Mouse (Mus musculus): Measurements from ENCODE around the gene Tapbp. TPM values are rescaled to one million over a fixed set of nuclear protein-coding genes. Genes with fewer than 3 reads are reported as not detected.
A peak's percentile ranks its signal among the peaks of the same experiment; 100 is the strongest.

The Tapbp gene
- polyA plus RNA-seq, 1 experiment from 2014 or later, result 44.3 TPM

- peaks cover 39% of the 10 kb centered on the region; the same call in 1 of the 2 replicates for H3K36me3 ChIP-seq
- H3K4me3 ChIP-seq, result no peak overlapping the region
- H3K27ac ChIP-seq, result no peak overlapping the region
- H3K9ac ChIP-seq, result no peak overlapping the region
- ATAC-seq (replicated peaks; ENCODE audit: insufficient number of reproducible peaks, insufficient read depth, low FRiP score, low read depth), result no peak
- WGBS, result 81% methylated on average over 15 of the region's 15 CpGs
- H3K4me1 ChIP-seq (replicated peaks), result peaks cover 18% of the 10 kb centered on the region
- H3K27me3 ChIP-seq, result no peaks in the 10 kb centered on the region
- no peak overlapping the region for H3K4me2 ChIP-seq
- no peaks in the 10 kb centered on the region for H3K9me3 ChIP-seq (replicated peaks)
Measured at GRCm38 (mm10) chr17:33936993-33937392, 21.3 kb downstream of the Tapbp start.

- H3K9ac ChIP-seq, result no peak overlapping the region
- H3K36me3 ChIP-seq, result peaks cover 23% of the 10 kb centered on the region; the same call in 1 of the 2 replicates
- H3K27ac ChIP-seq, result no peak overlapping the region
- 75% methylated on average over 11 of the region's 11 CpGs for WGBS
- peak overlapping the region; percentile 91 for H3K4me3 ChIP-seq
- no peaks in the 10 kb centered on the region for H3K9me3 ChIP-seq (replicated peaks)
- peak overlapping the region; percentile 82; the same call in 1 of the 2 replicates for H3K4me2 ChIP-seq
- ATAC-seq (replicated peaks; ENCODE audit: insufficient number of reproducible peaks, insufficient read depth, low FRiP score, low read depth), result no peak
- H3K4me1 ChIP-seq (replicated peaks), result peaks cover 18% of the 10 kb centered on the region
- no peaks in the 10 kb centered on the region for H3K27me3 ChIP-seq
Measured at GRCm38 (mm10) chr17:33938783-33939182, 23.1 kb downstream of the Tapbp start.

- Histone ChIP-seq H3K36me3 (peaks cover 26% of the 10 kb centered on the region; the same call in 1 of the 2 replicates), H3K9me3 (replicated peaks) (no peaks in the 10 kb centered on the region), H3K9ac (peak within 1 kb of the TSS; percentile 80), H3K4me1 (replicated peaks) (peaks cover 18% of the 10 kb centered on the region), H3K4me2 (peak within 1 kb of the TSS; percentile 82), H3K4me3 (peak within 1 kb of the TSS; percentile 91), H3K27me3 (no peaks in the 10 kb centered on the region), H3K27ac (peak within 1 kb of the TSS; percentile 62; the same call in 1 of the 2 replicates)
- peak; percentile 85 for ATAC-seq (replicated peaks; ENCODE audit: insufficient number of reproducible peaks, insufficient read depth, low FRiP score, low read depth)
- WGBS, result under 1% methylated on average over 36 of the region's 36 CpGs
Measured at GRCm38 (mm10) chr17:33940206-33940805, 24.6 kb downstream of the Tapbp start, which contains the start of the genes Pfdn6 and Wdr46. Gene Pfdn6 (minus strand): TSS chr17:33940343. Gene Wdr46 (plus strand): TSS chr17:33940660.

GRCm38 (mm10) chr17:33940981-33941380 is 25.3 kb downstream of the Tapbp start:
- ATAC-seq (replicated peaks; ENCODE audit: insufficient number of reproducible peaks, insufficient read depth, low FRiP score, low read depth), result 0 out of 2 replicates have a peak, but pooled peaks have one; percentile 4
- WGBS, result 2% methylated on average over 26 of the region's 26 CpGs

GRCm38 (mm10) chr17:33941381-33941780 is 25.7 kb downstream of the Tapbp start:
- H3K27ac ChIP-seq, result no peak overlapping the region
- no peaks in the 10 kb centered on the region for H3K9me3 ChIP-seq (replicated peaks)
- ATAC-seq (replicated peaks; ENCODE audit: insufficient number of reproducible peaks, insufficient read depth, low FRiP score, low read depth), result no peak
- H3K4me1 ChIP-seq (replicated peaks), result peaks cover 18% of the 10 kb centered on the region
- peak overlapping the region; percentile 80 for H3K9ac ChIP-seq
- peaks cover 30% of the 10 kb centered on the region; the same call in 1 of the 2 replicates for H3K36me3 ChIP-seq
- no peaks in the 10 kb centered on the region for H3K27me3 ChIP-seq
- WGBS, result 51% methylated on average over 19 of the region's 19 CpGs
- peak overlapping the region; percentile 82 for H3K4me2 ChIP-seq
- H3K4me3 ChIP-seq, result peak overlapping the region; percentile 91

More at GRCm38 (mm10) chr17:33940981-33941380, 25.3 kb downstream of the Tapbp start:
- Histone ChIP-seq H3K36me3 (peaks cover 27% of the 10 kb centered on the region; the same call in 1 of the 2 replicates), H3K27ac (no peak overlapping the region), H3K4me1 (replicated peaks) (peaks cover 18% of the 10 kb centered on the region), H3K9me3 (replicated peaks) (no peaks in the 10 kb centered on the region), H3K4me2 (peak overlapping the region; percentile 82), H3K27me3 (no peaks in the 10 kb centered on the region), H3K4me3 (peak overlapping the region; percentile 91), H3K9ac (peak overlapping the region; percentile 80)

- Histone ChIP-seq H3K4me1 (replicated peaks) (peaks cover 18% of the 10 kb centered on the region), H3K9me3 (replicated peaks) (no peaks in the 10 kb centered on the region), H3K27me3 (no peaks in the 10 kb centered on the region), H3K36me3 (peaks cover 20% of the 10 kb centered on the region; the same call in 1 of the 2 replicates), H3K9ac (no peak overlapping the region), H3K4me3 (no peak overlapping the region), H3K27ac (no peak overlapping the region), H3K4me2 (no peak overlapping the region)
- 92% methylated on average over 15 of the region's 15 CpGs for WGBS
- ATAC-seq (replicated peaks; ENCODE audit: insufficient number of reproducible peaks, insufficient read depth, low FRiP score, low read depth), result no peak
Measured at GRCm38 (mm10) chr17:33943454-33943853, 27.8 kb downstream of the Tapbp start.

- Histone ChIP-seq H3K9ac (no peak overlapping the region), H3K4me1 (replicated peaks) (peaks cover 31% of the 10 kb centered on the region), H3K9me3 (replicated peaks) (no peaks in the 10 kb centered on the region), H3K36me3 (peaks cover 30% of the 10 kb centered on the region), H3K4me2 (no peak overlapping the region), H3K27ac (no peak overlapping the region), H3K27me3 (no peaks in the 10 kb centered on the region), H3K4me3 (no peak overlapping the region)
- WGBS, result 78% methylated on average over 10 of the region's 10 CpGs
- no peak for ATAC-seq (replicated peaks; ENCODE audit: insufficient number of reproducible peaks, insufficient read depth, low FRiP score, low read depth)
Measured at GRCm38 (mm10) chr17:33947430-33948089, 31.9 kb downstream of the Tapbp start.

GRCm38 (mm10) chr17:33948090-33948904 is 32.6 kb downstream of the Tapbp start:
- 87% methylated on average over 22 of the region's 22 CpGs for WGBS
- H3K27ac ChIP-seq, result no peak overlapping the region
- no peak overlapping the region for H3K9ac ChIP-seq
- peaks cover 38% of the 10 kb centered on the region for H3K36me3 ChIP-seq
- no peak overlapping the region for H3K4me3 ChIP-seq
- ATAC-seq (replicated peaks; ENCODE audit: insufficient number of reproducible peaks, insufficient read depth, low FRiP score, low read depth), result no peak
- no peaks in the 10 kb centered on the region for H3K27me3 ChIP-seq
- no peak overlapping the region for H3K4me2 ChIP-seq
- peaks cover 38% of the 10 kb centered on the region for H3K4me1 ChIP-seq (replicated peaks)
- no peaks in the 10 kb centered on the region for H3K9me3 ChIP-seq (replicated peaks)

GRCm38 (mm10) chr17:33948905-33949537 is 33.3 kb downstream of the Tapbp start:
- H3K4me2 ChIP-seq, result no peak overlapping the region
- WGBS, result 88% methylated on average over 19 of the region's 19 CpGs
- H3K36me3 ChIP-seq, result peaks cover 42% of the 10 kb centered on the region
- no peak overlapping the region for H3K9ac ChIP-seq
- no peaks in the 10 kb centered on the region for H3K9me3 ChIP-seq (replicated peaks)
- H3K27ac ChIP-seq, result no peak overlapping the region
- H3K4me3 ChIP-seq, result no peak overlapping the region
- no peaks in the 10 kb centered on the region for H3K27me3 ChIP-seq
- peaks cover 45% of the 10 kb centered on the region for H3K4me1 ChIP-seq (replicated peaks)
- no peak for ATAC-seq (replicated peaks; ENCODE audit: insufficient number of reproducible peaks, insufficient read depth, low FRiP score, low read depth)

- Histone ChIP-seq H3K27ac (peak overlapping the region; percentile 89; the same call in 1 of the 2 replicates), H3K4me2 (peak overlapping the region; percentile 97), H3K9ac (peak overlapping the region; percentile 73), H3K27me3 (no peaks in the 10 kb centered on the region), H3K9me3 (replicated peaks) (no peaks in the 10 kb centered on the region), H3K4me1 (replicated peaks) (peaks cover 53% of the 10 kb centered on the region), H3K36me3 (peaks cover 38% of the 10 kb centered on the region), H3K4me3 (peak overlapping the region; percentile 61)
- 69% methylated on average over 10 of the region's 10 CpGs for WGBS
- no peak for ATAC-seq (replicated peaks; ENCODE audit: insufficient number of reproducible peaks, insufficient read depth, low FRiP score, low read depth)
Measured at GRCm38 (mm10) chr17:33950131-33950625, 34.5 kb downstream of the Tapbp start.
